Mouse (Mus musculus) MEL (cell line): Measurements from ENCODE around the gene Alad.

Source experiments
- BHLHE40 ChIP-seq: IDR thresholded peaks from 2 replicates; pipeline ENCODE4 v1.6.1; 2012; ENCODE audit warnings: low read depth, mild to moderate bottlenecking, inconsistent platforms, low read length, improper control_type of control experiment, borderline replicate concordance
- CHD2 ChIP-seq: IDR thresholded peaks from 2 replicates; pipeline ENCODE4 v1.6.1; 2011; ENCODE audit warnings: low read length, improper control_type of control experiment
- CTCF ChIP-seq, 3 experiments: IDR thresholded peaks in 2 of 3; conservative IDR thresholded peaks in 1 of 3; 2 replicates each; pipeline ENCODE4 v1.5.1; 2011 to 2012; ENCODE audit warnings: low read length in 3 of 3, low read depth in 2 of 3, mild to moderate bottlenecking in 2 of 3, improper control_type of control experiment in 1 of 3, inconsistent platforms in 1 of 3, mixed read lengths in 1 of 3, moderate library complexity in 1 of 3; ENCODE audit not compliant: control insufficient read depth in 1 of 3, insufficient read depth in 1 of 3, poor library complexity in 1 of 3, severe bottlenecking in 1 of 3
- GATA1 ChIP-seq: IDR thresholded peaks from 2 replicates; pipeline ENCODE4 v1.6.1; 2011; ENCODE audit warnings: low read depth, low read length, improper control_type of control experiment
- POLR2A ChIP-seq, 2 experiments: IDR thresholded peaks; 2 replicates each; pipeline ENCODE4 v1.6.1; 2011 to 2012; ENCODE audit warnings: low read length in 2 of 2, mild to moderate bottlenecking in 2 of 2, control low read depth in 1 of 2, improper control_type of control experiment in 1 of 2, low read depth in 1 of 2, moderate library complexity in 1 of 2; ENCODE audit not compliant: control insufficient read depth in 1 of 2, insufficient read depth in 1 of 2, poor library complexity in 1 of 2
- POLR2AphosphoS2 ChIP-seq: IDR thresholded peaks from 2 replicates; pipeline ENCODE4 v1.6.1; 2011; ENCODE audit warnings: low read length, improper control_type of control experiment
- POLR2AphosphoS5 ChIP-seq: IDR thresholded peaks from 2 replicates; pipeline ENCODE4 v1.6.1; 2012; ENCODE audit warnings: low read depth, borderline replicate concordance, mild to moderate bottlenecking, inconsistent platforms, low read length, moderate library complexity, mixed read lengths
- RCOR1 ChIP-seq: IDR thresholded peaks from 2 replicates; pipeline ENCODE4 v1.6.1; 2012; ENCODE audit warnings: low read depth, mild to moderate bottlenecking, inconsistent platforms, low read length, improper control_type of control experiment
- TAL1 ChIP-seq: IDR thresholded peaks from 2 replicates; pipeline ENCODE4 v1.6.1; 2012; ENCODE audit warnings: mild to moderate bottlenecking, inconsistent platforms, low read length, moderate library complexity, mixed read lengths
- TBP ChIP-seq: IDR thresholded peaks from 2 replicates; pipeline ENCODE4 v1.8.0; 2011; ENCODE audit warnings: low read depth, low read length, improper control_type of control experiment
- ZNF384 ChIP-seq: IDR thresholded peaks from 2 replicates; pipeline ENCODE4 v1.6.1; 2012; ENCODE audit warnings: low read depth, mild to moderate bottlenecking, inconsistent platforms, low read length, improper control_type of control experiment

DNA sequence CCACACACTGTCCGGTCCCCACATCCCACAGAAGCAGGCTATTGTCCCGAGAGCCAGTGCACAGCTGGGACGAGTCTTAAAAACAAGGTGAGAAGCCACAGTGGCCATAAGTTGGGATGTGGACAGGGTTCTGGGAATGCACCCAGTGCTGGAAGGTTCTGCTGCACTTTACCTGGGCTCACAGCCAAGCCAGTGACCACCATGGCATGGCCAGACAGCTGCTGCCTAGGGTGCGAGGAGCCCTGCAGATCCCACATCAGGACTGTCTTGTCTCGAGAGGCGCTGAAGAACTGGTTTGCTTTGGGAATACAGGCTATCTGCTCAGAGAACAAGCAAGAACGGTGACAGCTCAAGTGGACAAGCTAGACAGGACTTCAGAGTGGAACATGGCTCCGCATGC is 59.4 kb downstream of the Alad start:
- TF ChIP-seq CTCF (IDR thresholded peaks at IDR 0.05 in 2 of 3, conservative IDR thresholded peaks at IDR 0.05 in 1 of 3; ENCODE audit: control insufficient read depth in 1 of 3, insufficient read depth in 1 of 3, low read depth in 2 of 3, low read length in 3 of 3, poor library complexity in 1 of 3, severe bottlenecking in 1 of 3) (no peak), POLR2A (IDR thresholded peaks at IDR 0.05; ENCODE audit: control insufficient read depth in 1 of 2, insufficient read depth in 1 of 2, low read depth in 1 of 2, low read length in 2 of 2, poor library complexity in 1 of 2) (no peak), GATA1 (no peak), POLR2AphosphoS5 (no peak), ZNF384 (no peak), TBP (no peak), RCOR1 (no peak), POLR2AphosphoS2 (no peak), BHLHE40 (no peak), CHD2 (no peak), TAL1 (no peak)
